Mouse (Mus musculus) activated CD4-positive, CD25-positive, alpha-beta regulatory T cell, adult 4 months (primary cell): ENCODE results near the gene Dexi. TPM values are rescaled to one million over a fixed set of nuclear protein-coding genes. Genes with fewer than 3 reads are reported as not detected.

Experiments
- ATAC-seq: one replicate; pipeline ENCODE4 v1.8.0; 2017
- polyA plus RNA-seq, 2 experiments: library from polyadenylated mRNA; unstranded; fragments of 100-300 nt; shearing (Covaris generic); gene quantifications; one replicate each; pipeline ENCODE4 v1.2.1; 2017

Gene Dexi
- polyA plus RNA-seq, 2 experiments from 2014 or later: 3.0 to 3.1 TPM

DNA sequence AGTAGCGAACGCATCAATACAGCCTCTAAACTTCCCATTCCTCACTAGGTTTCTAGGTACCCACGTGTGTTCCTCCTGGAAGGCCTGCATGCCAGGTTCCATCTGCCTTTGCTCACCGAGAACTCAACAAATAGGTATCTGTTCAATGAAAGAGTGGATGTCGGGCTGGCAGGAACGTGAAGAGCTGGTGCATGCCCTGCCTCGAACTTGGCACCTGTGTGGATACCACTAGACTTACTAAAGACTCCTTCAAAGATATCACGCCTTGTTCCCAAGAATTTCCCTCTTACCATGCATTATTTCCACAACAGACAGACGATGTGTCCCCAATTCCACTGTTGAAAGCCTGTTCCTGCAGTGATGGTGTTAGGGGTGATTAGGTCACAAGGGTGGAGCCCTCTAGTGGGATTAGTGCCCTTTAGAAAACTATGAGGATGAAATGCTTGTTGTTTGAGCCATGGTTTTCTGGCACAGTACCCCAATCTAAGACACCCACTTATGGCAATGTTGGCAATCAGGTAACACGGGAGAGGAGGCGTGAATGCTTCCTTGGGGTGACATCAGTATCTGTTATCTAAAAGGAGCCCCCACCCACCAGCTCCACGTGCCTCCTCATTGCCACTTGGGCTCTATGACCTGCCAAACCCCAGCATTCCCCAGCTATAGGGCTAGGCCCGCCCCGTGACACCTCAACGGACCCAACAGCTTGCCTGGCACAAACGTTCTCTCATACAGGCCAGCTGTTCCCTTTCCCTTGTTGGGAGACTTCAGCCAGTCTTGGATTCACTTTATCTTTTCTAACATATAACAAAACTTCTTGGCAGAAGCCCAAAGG is 1.9 kb downstream of the Dexi start:
- no peak for ATAC-seq

DNA sequence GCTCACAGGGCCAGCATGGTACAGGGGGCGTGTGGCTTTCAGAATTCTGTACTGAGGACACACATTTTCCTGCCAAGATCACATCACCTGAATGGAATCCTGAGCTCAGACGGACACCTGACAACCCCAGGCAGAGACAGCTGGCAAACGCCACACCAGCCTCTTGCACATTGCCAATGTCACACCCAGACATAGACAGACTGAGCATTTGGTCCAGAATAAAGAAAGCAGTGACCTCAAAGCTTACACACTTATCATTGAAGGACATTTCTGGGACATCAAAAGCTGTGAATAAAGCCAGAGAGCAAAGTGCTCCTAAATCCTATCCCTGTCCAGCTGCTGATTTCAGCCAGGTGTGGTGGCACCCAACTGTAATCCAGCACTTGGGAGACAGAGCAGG is 5.9 kb downstream of the Dexi start:
- no peak for ATAC-seq

- ATAC-seq: no peak
Measured at GRCm38 (mm10) chr16:10536323-10536722, 6.5 kb downstream of the Dexi start.

GRCm38 (mm10) chr16:10534567-10534966 is 8.3 kb downstream of the Dexi start:
- no peak for ATAC-seq

- no peak for ATAC-seq
Measured at GRCm38 (mm10) chr16:10533781-10534180, 9.1 kb downstream of the Dexi start.

DNA sequence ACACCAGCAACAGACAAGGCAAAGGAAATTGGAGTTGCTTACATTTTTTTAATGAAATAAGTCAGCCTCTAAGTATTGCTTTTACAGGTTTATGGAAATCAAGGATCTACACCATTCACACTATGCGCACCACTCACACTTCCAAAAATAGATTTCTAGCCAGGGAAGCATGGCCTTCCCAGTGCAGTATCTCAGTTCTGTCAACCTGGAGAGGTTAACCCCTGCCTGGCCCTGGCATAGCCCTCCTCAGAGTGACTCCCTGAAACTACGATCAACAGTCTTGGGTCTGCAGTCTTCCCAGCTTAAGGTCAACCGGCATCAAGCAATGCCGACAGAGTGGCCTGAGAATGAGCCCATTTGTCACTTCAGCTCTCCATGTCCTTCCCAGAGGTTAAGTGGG is 12.7 kb downstream of the Dexi start:
- no peak for ATAC-seq

DNA sequence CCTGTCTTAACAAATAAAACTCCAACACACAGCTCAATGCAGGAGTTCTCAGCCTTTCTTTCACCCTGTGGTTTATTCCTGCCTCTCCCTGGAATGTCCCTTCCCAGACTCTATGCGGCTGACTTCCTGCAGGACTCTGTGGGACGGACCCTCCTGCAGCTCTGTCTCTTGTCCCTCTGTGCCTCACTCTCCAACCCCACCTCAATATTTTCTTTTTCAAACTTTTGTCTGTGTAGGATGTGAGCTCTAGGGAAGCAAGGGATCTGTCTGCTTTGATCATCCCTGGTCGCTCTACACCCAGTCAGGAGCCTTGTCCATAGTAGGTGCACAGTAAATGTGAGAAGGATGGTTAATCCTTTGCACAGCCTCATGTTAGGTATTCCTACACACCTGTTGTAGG is 14.5 kb downstream of the Dexi start:
- no peak for ATAC-seq

- ATAC-seq: no peak
Measured at GRCm38 (mm10) chr16:10527046-10527644, 15.7 kb downstream of the Dexi start.

DNA sequence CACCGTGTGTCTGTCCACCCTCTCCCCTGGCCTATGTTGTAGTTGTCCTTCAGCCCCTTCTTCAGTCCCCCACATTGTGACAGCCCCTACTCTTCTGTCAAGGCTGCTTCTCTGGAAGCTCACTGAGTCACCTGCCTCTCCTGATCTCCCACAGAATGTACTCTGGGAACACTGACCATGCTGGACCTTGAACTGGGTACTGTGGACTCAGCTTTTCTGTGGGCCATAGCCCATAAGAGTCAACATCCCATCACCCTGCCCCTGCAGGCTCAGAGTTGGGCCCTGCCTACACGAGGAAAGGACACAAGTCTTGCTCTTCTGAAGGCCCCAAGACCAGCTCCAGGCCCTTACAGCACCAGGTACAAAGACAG is 17.3 kb downstream of the Dexi start:
- no peak for ATAC-seq

DNA sequence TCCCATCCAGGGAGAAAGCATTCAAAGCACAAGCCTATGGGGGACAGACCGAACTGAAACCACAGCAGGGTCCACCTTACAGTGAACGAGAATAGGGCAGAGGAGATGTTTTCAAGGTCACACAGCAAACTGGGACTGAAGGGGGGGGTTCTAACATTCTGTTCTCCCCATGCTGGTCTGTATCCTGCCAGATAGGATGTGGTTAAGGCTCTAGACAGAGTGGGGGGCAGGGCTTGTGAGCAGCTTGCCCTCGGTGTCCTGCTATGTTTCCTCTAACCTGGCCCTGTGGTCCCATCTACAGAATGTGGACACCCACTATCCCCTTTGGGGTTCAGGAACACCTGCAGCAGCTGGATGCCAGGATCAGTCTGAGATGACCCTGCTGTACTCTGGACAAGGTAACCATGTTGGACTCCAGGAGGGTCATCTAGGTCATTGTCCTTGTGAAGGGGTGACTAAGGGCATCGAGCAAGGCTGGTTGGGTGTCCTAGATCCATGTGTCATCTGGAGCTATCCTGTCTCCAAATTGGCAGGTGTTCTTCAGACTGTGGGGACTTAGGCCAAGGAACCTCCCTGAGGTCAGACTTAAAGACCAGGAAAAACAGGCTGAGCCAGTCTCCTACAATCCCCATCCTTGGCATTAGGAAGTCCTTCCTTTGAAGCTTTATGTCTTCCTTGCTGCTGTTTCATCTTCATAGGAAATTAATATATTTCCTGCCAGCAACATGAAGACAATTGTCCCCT is 17.8 kb downstream of the Dexi start:
- peak; percentile 91 for ATAC-seq

- ATAC-seq: no peak
Measured at GRCm38 (mm10) chr16:10523650-10524049, 19.2 kb downstream of the Dexi start.

DNA sequence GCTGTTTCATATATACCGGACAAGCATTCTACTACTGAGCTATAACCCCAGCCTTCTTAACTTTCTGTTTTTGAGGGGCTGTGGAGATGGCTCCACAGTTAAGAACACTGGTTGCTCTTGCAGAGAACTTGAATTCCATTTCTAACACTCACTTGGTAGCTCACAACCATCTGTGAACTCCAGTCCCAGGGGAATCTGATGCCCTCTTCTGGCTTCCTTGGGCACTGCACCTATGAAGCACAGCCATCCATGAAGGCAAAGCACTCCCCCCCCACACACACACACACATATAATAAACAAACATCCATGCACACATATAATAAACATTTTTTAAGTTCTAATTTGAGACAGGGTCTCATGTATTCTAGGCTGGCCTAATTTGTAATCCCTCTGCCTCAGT is 20.0 kb downstream of the Dexi start:
- ATAC-seq: no peak

DNA sequence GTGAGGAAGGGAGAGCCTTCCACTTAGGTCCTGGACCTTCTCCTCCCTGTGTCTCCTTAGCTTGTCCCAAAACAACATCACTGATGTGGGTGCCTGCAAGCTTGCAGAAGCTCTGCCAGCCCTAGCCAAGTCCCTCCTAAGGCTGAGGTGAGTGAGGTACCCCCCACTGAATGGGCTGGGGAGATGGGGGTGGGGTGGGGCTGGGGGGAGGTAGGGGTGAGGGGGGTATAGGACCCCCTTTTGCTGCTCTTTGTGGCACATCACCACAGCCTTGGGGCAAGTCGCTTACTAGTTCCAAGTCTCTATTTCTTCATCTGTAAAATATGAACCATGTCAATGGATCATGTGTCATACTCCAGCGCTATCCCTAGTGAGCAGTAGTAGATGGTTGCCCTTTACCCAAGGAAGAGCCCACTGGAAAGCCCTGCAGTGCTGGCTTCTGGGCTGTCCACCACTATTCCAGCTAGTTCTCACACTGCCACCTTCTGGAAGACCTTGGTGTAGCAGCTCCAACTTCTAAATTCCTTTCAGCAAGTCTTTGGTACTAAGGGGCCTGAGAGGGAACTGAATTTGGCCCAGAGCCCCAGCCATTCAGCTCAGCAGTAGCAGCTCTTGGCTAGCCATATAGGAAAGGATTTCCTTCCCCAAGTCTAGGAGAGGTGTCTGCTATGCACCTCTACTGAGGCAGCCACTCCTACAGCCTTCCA is 21.8 kb downstream of the Dexi start:
- ATAC-seq: no peak

DNA sequence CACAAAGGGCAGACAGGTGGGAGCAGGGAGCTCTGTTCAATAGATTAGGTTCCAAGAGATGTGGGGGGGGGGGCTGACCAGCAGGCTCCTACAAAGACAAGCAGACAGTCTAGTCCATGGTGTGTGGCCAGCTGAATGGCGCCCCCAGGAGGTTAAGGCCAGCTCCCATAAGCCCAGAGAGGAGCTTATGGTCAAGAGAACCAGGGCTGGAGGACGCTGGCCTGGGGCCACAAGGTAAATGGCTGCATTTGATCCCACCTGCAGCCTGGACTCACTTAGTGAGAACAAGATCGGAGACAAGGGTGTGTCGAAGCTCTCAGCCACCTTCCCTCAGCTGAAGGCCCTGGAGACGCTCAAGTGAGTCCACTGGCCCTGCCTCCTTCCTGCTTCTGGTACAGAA is 24.8 kb downstream of the Dexi start:
- ATAC-seq: no peak

DNA sequence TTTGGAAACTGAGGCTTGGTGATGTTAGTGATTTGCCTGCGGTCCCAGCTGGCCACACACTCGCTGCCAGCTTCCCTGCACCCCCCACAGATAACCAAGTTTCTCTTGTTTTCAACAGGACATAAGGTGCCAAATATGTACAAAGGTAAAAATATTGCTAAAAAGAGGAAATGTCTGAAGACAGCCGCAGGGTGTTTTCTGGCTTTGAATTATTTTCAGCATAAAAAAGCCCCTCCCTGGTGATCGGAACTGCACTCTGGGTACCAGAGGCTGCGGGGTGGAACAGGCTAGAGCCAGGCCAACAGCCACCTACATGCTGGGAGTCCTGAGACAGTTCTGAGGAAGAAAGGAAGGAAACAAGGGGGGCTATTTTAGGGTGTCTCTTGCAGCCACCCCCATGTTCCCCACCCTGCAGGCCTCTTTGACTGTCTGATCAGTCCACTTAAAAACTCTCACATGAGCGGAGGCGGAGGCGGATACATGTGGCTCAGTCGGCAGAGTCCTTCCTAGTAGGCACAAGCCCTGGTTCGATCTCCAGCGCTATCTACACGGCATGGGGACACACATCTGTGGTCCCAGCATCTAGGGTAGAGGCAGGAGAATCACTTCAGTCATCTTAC is 26.8 kb downstream of the Dexi start:
- ATAC-seq: no peak

GRCm38 (mm10) chr16:10511134-10511520 is 31.7 kb downstream of the Dexi start:
- no peak for ATAC-seq

GRCm38 (mm10) chr16:10510477-10511133 is 32.2 kb downstream of the Dexi start:
- no peak for ATAC-seq

DNA sequence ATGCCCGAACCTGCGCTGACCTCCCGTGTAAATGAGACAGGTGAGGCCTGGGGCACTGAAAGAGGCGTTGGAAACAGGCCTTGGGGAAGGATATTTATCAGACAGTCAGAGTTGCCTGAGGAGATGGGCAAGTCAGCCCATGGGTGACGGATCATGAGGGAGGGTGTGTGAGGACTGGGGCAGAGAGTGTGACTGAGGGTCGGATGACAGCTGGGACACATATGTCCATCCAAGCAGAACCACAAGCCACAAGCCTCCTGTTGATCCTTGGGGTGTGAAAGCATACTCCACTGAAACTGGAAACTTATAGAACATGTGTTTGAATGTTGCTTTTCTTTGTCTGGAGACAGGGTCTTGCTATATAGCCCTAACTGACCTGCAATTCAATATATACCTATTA is 34.2 kb downstream of the Dexi start:
- no peak for ATAC-seq

DNA sequence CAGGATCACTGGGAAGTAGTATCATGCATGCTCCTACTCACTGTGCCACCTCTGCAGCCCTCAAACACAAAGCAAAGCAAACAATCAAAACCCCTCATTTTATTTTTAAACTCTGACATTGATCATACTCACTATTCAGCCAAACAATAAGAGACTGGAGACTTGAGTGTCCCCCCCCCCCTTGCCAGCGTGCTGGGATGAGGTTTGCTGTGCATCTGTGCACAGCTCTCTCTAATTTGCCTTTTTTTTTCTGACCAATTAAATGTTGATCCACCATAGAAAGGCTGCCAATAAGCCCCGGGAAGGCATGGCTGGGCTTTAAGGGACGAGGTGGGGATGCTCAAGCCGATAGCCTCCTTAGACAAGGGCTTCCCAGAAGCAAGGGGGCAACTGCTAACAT is 35.4 kb downstream of the Dexi start:
- ATAC-seq: no peak

GRCm38 (mm10) chr16:10503058-10503457 is 39.8 kb downstream of the Dexi start:
- ATAC-seq: no peak

- ATAC-seq: no peak
Measured at GRCm38 (mm10) chr16:10501865-10502264, 41.0 kb downstream of the Dexi start.

- ATAC-seq: no peak
Measured at GRCm38 (mm10) chr16:10499122-10499521, 43.7 kb downstream of the Dexi start.
